Mouse (Mus musculus): ENCODE data around the gene Arid3a. TPM values are rescaled to one million over a fixed set of nuclear protein-coding genes. Genes with fewer than 3 reads are reported as not detected.
A peak's percentile ranks its signal among the peaks of the same experiment; 100 is the strongest.

Arid3a gene
- polyA plus RNA-seq, 1 experiment from 2014 or later, result 11.1 TPM

DNA sequence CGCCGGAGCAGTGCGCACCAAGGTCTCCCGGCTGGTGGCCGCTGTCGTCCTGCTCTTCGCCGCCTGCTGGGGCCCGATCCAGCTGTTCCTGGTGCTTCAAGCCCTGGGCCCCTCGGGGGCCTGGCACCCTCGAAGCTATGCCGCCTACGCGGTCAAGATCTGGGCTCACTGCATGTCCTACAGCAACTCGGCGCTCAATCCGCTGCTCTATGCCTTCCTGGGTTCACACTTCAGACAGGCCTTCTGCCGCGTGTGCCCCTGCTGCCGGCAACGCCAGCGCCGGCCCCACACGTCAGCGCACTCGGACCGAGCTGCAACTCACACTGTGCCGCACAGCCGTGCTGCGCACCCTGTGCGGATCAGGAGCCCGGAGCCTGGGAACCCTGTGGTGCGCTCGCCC is 5.3 kb upstream of the Arid3a start:
- DNase-seq (ENCODE audit: low spot score), result no peak
- Histone ChIP-seq H3K36me3 (no peaks in the 10 kb centered on the region), H3K4me3 (peak overlapping the region; percentile 44), H3K9me3 (no peaks in the 10 kb centered on the region), H3K4me1 (replicated peaks) (peaks cover 62% of the 10 kb centered on the region), H3K27me3 (ENCODE audit: insufficient read depth, poor library complexity, severe bottlenecking) (peaks cover 84% of the 10 kb centered on the region), H3K27ac (no peak overlapping the region)
- WGBS, result 2% methylated on average over 34 of the region's 34 CpGs

- peaks cover 65% of the 10 kb centered on the region for H3K4me1 ChIP-seq (replicated peaks)
- peaks cover under 1% of the 10 kb centered on the region; the same call in 1 of the 2 replicates for H3K36me3 ChIP-seq
- H3K4me3 ChIP-seq, result peak overlapping the region; percentile 18; the same call in 1 of the 2 replicates
- H3K27me3 ChIP-seq (ENCODE audit: insufficient read depth, poor library complexity, severe bottlenecking), result peaks cover 58% of the 10 kb centered on the region
- peak; percentile 90 for DNase-seq (ENCODE audit: low spot score)
- no peak overlapping the region for H3K27ac ChIP-seq
- WGBS, result 10% methylated on average over 29 of the region's 29 CpGs
- no peaks in the 10 kb centered on the region for H3K9me3 ChIP-seq
Observed at GRCm38 (mm10) chr10:79924998-79925784, 1.7 kb upstream of the Arid3a start.

- Histone ChIP-seq H3K4me1 (replicated peaks) (peaks cover 65% of the 10 kb centered on the region), H3K4me3 (peak overlapping the region; percentile 95), H3K27me3 (ENCODE audit: insufficient read depth, poor library complexity, severe bottlenecking) (peaks cover 58% of the 10 kb centered on the region), H3K9me3 (no peaks in the 10 kb centered on the region), H3K27ac (peak overlapping the region; percentile 96), H3K36me3 (peaks cover 8% of the 10 kb centered on the region)
- 14% methylated on average over 15 of the region's 15 CpGs for WGBS
- DNase-seq (ENCODE audit: low spot score), result no peak
Observed at GRCm38 (mm10) chr10:79925785-79926490, 905 bp upstream of the Arid3a start.

GRCm38 (mm10) chr10:79927324-79928029 is 634 bp downstream of the Arid3a start:
- Histone ChIP-seq H3K4me3 (peak overlapping the region; percentile 95), H3K9me3 (no peaks in the 10 kb centered on the region), H3K36me3 (peaks cover 24% of the 10 kb centered on the region), H3K27me3 (ENCODE audit: insufficient read depth, poor library complexity, severe bottlenecking) (peaks cover 58% of the 10 kb centered on the region), H3K27ac (peak overlapping the region; percentile 96), H3K4me1 (replicated peaks) (peaks cover 71% of the 10 kb centered on the region)
- no peak for DNase-seq (ENCODE audit: low spot score)
- WGBS, result under 1% methylated on average over 54 of the region's 54 CpGs

- Histone ChIP-seq H3K4me3 (peak overlapping the region; percentile 95), H3K27ac (peak overlapping the region; percentile 96), H3K9me3 (no peaks in the 10 kb centered on the region), H3K36me3 (peaks cover 30% of the 10 kb centered on the region), H3K4me1 (replicated peaks) (peaks cover 77% of the 10 kb centered on the region), H3K27me3 (ENCODE audit: insufficient read depth, poor library complexity, severe bottlenecking) (peaks cover 58% of the 10 kb centered on the region)
- DNase-seq (ENCODE audit: low spot score), result peak; percentile 66
- WGBS, result under 1% methylated on average over 29 of the region's 29 CpGs
Observed at GRCm38 (mm10) chr10:79928030-79928694, 1.3 kb downstream of the Arid3a start.

- peaks cover 38% of the 10 kb centered on the region for H3K36me3 ChIP-seq
- peaks cover 87% of the 10 kb centered on the region for H3K4me1 ChIP-seq (replicated peaks)
- no peaks in the 10 kb centered on the region for H3K9me3 ChIP-seq
- WGBS, result 23% methylated on average over 9 of the region's 9 CpGs
- peak overlapping the region; percentile 96 for H3K27ac ChIP-seq
- H3K27me3 ChIP-seq (ENCODE audit: insufficient read depth, poor library complexity, severe bottlenecking), result peaks cover 58% of the 10 kb centered on the region
- DNase-seq (ENCODE audit: low spot score), result no peak
- H3K4me3 ChIP-seq, result peak overlapping the region; percentile 95
Observed at GRCm38 (mm10) chr10:79928907-79929701, 2.3 kb downstream of the Arid3a start.

GRCm38 (mm10) chr10:79929967-79930825 is 3.4 kb downstream of the Arid3a start:
- H3K36me3 ChIP-seq, result peaks cover 48% of the 10 kb centered on the region
- H3K4me1 ChIP-seq (replicated peaks), result peaks cover 98% of the 10 kb centered on the region
- peaks cover 66% of the 10 kb centered on the region for H3K27me3 ChIP-seq (ENCODE audit: insufficient read depth, poor library complexity, severe bottlenecking)
- no peak for DNase-seq (ENCODE audit: low spot score)
- 89% methylated on average over 18 of the region's 18 CpGs for WGBS
- peak overlapping the region; percentile 95 for H3K4me3 ChIP-seq
- H3K9me3 ChIP-seq, result no peaks in the 10 kb centered on the region
- H3K27ac ChIP-seq, result peak overlapping the region; percentile 96

DNA sequence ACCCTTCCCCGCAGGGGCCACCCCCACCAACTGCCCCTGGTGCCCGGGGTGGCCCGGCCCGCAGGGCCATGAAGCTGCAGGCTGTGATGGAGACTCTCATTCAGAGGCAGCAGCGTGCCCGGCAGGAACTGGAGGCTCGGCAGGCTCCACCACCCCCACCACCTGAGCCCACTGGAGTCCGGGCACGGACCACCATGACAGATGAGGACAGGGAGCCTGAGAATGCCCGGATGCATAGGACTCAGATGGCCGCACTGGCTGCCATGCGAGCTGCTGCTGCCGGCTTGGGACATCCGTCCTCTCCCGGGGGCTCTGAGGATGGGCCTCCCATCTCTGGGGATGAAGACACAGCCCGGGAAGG is 4.0 kb downstream of the Arid3a start:
- H3K4me1 ChIP-seq (replicated peaks), result peaks cover 99% of the 10 kb centered on the region
- no peak for DNase-seq (ENCODE audit: low spot score)
- peaks cover 54% of the 10 kb centered on the region for H3K36me3 ChIP-seq
- H3K4me3 ChIP-seq, result peak overlapping the region; percentile 95; the same call in 1 of the 2 replicates
- peaks cover 70% of the 10 kb centered on the region for H3K27me3 ChIP-seq (ENCODE audit: insufficient read depth, poor library complexity, severe bottlenecking)
- no peaks in the 10 kb centered on the region for H3K9me3 ChIP-seq
- WGBS, result 85% methylated on average over 16 of the region's 16 CpGs
- H3K27ac ChIP-seq, result peak overlapping the region; percentile 18; the same call in 1 of the 2 replicates

DNA sequence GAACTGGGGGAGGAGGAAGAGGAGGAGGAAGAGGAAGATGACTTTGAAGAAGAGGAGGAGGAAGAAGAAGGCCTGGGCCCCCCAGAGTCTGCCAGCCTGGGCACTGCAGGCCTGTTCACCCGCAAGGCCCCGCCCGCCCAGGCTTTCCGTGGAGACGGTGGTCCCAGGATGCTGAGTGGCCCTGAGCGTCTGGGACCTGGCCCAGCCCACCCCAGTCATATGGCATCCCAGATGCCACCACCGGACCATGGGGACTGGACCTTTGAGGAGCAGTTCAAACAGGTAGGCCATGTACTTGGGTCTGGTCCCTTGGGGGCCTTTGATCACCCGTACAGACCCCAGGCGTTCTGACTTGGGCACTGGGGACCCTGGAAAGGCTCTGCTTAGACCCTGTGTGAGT is 5.0 kb downstream of the Arid3a start:
- Histone ChIP-seq H3K27ac (peak overlapping the region; percentile 81), H3K9me3 (no peaks in the 10 kb centered on the region), H3K4me3 (0 out of 2 replicates have a peak overlapping the region, but pooled peaks have one; percentile 6), H3K27me3 (ENCODE audit: insufficient read depth, poor library complexity, severe bottlenecking) (peaks cover 73% of the 10 kb centered on the region), H3K36me3 (peaks cover 62% of the 10 kb centered on the region), H3K4me1 (replicated peaks) (peaks cover 98% of the 10 kb centered on the region)
- DNase-seq (ENCODE audit: low spot score), result no peak
- WGBS, result 85% methylated on average over 9 of the region's 9 CpGs

- H3K27ac ChIP-seq, result peak overlapping the region; percentile 81
- peak; percentile 76 for DNase-seq (ENCODE audit: low spot score)
- H3K27me3 ChIP-seq (ENCODE audit: insufficient read depth, poor library complexity, severe bottlenecking), result peaks cover 82% of the 10 kb centered on the region
- H3K4me1 ChIP-seq (replicated peaks), result peaks cover 99% of the 10 kb centered on the region
- H3K9me3 ChIP-seq, result no peaks in the 10 kb centered on the region
- 8% methylated on average over 8 of the region's 8 CpGs for WGBS
- peak overlapping the region; percentile 29 for H3K4me3 ChIP-seq
- H3K36me3 ChIP-seq, result peaks cover 70% of the 10 kb centered on the region
Observed at GRCm38 (mm10) chr10:79932736-79933135, 5.9 kb downstream of the Arid3a start.

DNA sequence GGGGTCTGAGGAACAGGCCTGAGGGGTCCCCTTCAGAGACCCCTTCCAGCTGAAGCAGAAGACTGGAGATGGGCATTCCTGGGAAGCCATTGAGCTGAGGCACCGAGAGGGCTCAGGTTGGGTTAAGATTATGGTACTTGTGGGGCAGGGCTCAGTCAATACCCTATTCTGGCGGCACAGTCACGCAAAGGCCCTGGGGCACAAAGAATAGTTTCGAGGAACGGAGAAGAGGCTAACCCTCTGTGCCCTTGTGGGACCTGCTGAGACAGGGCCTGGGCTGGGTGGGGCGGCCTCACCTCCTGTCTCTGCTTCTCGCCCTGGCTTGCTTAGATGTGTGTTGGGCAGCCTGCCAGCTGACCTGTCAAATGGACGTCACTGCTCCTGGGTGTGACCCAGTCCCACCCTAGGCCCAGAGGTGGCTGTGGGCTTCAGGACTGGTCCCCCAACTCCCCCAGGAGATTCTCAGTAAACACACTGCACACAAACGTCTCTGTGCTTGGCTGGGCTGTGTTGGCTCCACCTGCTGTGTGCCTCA is 6.4 kb downstream of the Arid3a start:
- WGBS, result 63% methylated on average over 9 of the region's 9 CpGs
- H3K9me3 ChIP-seq, result no peaks in the 10 kb centered on the region
- H3K4me1 ChIP-seq (replicated peaks), result peaks cover 99% of the 10 kb centered on the region
- peaks cover 75% of the 10 kb centered on the region for H3K36me3 ChIP-seq
- peak overlapping the region; percentile 29 for H3K4me3 ChIP-seq
- H3K27ac ChIP-seq, result peak overlapping the region; percentile 81
- H3K27me3 ChIP-seq (ENCODE audit: insufficient read depth, poor library complexity, severe bottlenecking), result peaks cover 85% of the 10 kb centered on the region
- DNase-seq (ENCODE audit: low spot score), result no peak
